Comparison of ENCODE assay signal across 22 mouse cellular contexts in the genomic region with DNA sequence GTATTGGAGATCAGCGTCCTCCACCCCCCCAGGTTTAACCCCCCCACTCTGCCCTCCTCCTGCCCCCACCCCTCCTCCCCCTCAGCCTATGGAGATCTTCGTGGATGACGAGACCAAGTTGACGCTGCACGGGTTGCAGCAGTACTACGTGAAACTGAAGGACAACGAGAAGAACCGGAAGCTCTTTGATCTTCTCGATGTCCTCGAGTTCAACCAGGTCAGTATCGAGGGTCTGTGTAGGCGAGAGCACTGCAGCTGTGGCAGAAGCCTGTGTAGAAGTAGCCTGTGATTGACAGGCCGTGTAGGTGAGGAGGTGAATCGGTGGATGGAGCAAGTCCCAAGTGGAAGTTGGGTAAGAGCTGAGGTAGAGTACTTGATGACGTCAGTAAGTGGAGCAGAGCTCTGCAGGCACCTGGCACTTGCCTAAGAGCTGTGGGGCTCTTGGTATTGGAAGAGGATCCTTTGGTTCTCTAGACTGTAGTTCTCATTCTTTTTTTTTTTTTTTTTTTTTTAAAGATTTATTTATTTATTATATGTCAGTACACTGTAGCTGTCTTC. TPM values are rescaled to one million over a fixed set of nuclear protein-coding genes. Genes with fewer than 3 reads are reported as not detected.
DNase-seq lines count a peak whose midpoint lies in the region; ATAC-seq and TF ChIP-seq lines count a peak whose summit lies in the region.
"Had no signal": no experiment of that assay in that cellular context is flagged by ENCODE, and none has a peak within 500 bp of the region (broad histone marks: within the 10 kb centered on the region; RNA-seq: fewer than 3 reads in every experiment).

No protein-coding gene starts in this region.

- no peak overlapping the region for H3K4me3 ChIP-seq in liver, embryonic 16.5 days (ENCODE audit: low read depth, low read length)
- no peak overlapping the region for H3K4me3 ChIP-seq in liver, embryonic 11.5 days (ENCODE audit: low read depth, low read length)
- no peak overlapping the region for H3K4me3 ChIP-seq in lung, postnatal 0 days (ENCODE audit: low read depth, low read length)
- H3K4me3 ChIP-seq in stomach, postnatal 0 days (ENCODE audit: low read depth, low read length) = no peak overlapping the region
- H3K4me3 ChIP-seq: heart, embryonic 12.5 days; megakaryocyte, embryonic 14.5 days; neural tube, embryonic 15.5 days had no signal

- H3K4me2 ChIP-seq in liver, embryonic 16.5 days (ENCODE audit: low read depth, low read length) = no peak overlapping the region
- no peak overlapping the region for H3K4me2 ChIP-seq in liver, embryonic 11.5 days
- no peak overlapping the region for H3K4me2 ChIP-seq in lung, postnatal 0 days (replicated peaks; ENCODE audit: low read depth, low read length)
- no peak overlapping the region for H3K4me2 ChIP-seq in stomach, postnatal 0 days (replicated peaks; ENCODE audit: low read depth)
- H3K4me2 ChIP-seq: heart, embryonic 12.5 days; neural tube, embryonic 15.5 days had no signal

- TF ChIP-seq CTCF in lung, postnatal 0 days (IDR thresholded peaks at IDR 0.05) = no peak
- TF ChIP-seq CTCF in stomach, postnatal 0 days (IDR thresholded peaks at IDR 0.05; ENCODE audit: low read depth) = no peak

- no peaks in the 10 kb centered on the region for H3K9me3 ChIP-seq in liver, embryonic 16.5 days (replicated peaks; ENCODE audit: control insufficient read depth, low read length)
- H3K9me3 ChIP-seq in liver, embryonic 11.5 days (ENCODE audit: control insufficient read depth, low read length) = no peaks in the 10 kb centered on the region
- no peaks in the 10 kb centered on the region for H3K9me3 ChIP-seq in lung, postnatal 0 days (ENCODE audit: low read length)
- H3K9me3 ChIP-seq in stomach, postnatal 0 days (ENCODE audit: control insufficient read depth, low read length) = no peaks in the 10 kb centered on the region
- H3K9me3 ChIP-seq: heart, embryonic 12.5 days; megakaryocyte, embryonic 14.5 days; neural tube, embryonic 15.5 days had no signal

- no peak overlapping the region for H3K27ac ChIP-seq in liver, embryonic 16.5 days (ENCODE audit: low read length)
- H3K27ac ChIP-seq in liver, embryonic 11.5 days (ENCODE audit: low read depth, low read length) = no peak overlapping the region
- H3K27ac ChIP-seq in lung, postnatal 0 days (ENCODE audit: low read length) = 0 out of 2 replicates have a peak overlapping the region, but pooled peaks have one; percentile 51
- H3K27ac ChIP-seq in stomach, postnatal 0 days (replicated peaks) = no peak overlapping the region
- H3K27ac ChIP-seq: neural tube, embryonic 15.5 days had no signal

- peak; percentile 25 for DNase-seq in adrenal gland, adult 2 months
- no peak for DNase-seq in adrenal gland, postnatal 4 days (ENCODE audit: low spot score in 2 of 2)
- DNase-seq in liver, embryonic 11.5 days (ENCODE audit: low spot score) = no peak
- peak; percentile 92 for DNase-seq in lung, postnatal 0 days (ENCODE audit: low spot score)
- DNase-seq in stomach, postnatal 0 days (ENCODE audit: low spot score) = no peak
- DNase-seq in embryo, embryonic 10 days (ENCODE audit: low spot score) = no peak
- no peak for DNase-seq in spleen, adult 12 weeks (ENCODE audit: low spot score)
- DNase-seq: gastrocnemius, postnatal 14 days; heart, postnatal 4 days; kidney, adult 2 months; kidney, postnatal 36 days; spleen, adult 18-20 months; thymus, postnatal 14 days had no signal

- peaks cover 3% of the 10 kb centered on the region for H3K4me1 ChIP-seq in liver, embryonic 16.5 days (ENCODE audit: control insufficient read depth, low read depth, low read length)
- H3K4me1 ChIP-seq in liver, embryonic 11.5 days (replicated peaks; ENCODE audit: control insufficient read depth, insufficient read depth, low read length) = no peaks in the 10 kb centered on the region
- no peaks in the 10 kb centered on the region for H3K4me1 ChIP-seq in lung, postnatal 0 days (ENCODE audit: insufficient read depth, low read depth, low read length)
- H3K4me1 ChIP-seq in stomach, postnatal 0 days (replicated peaks; ENCODE audit: control insufficient read depth, insufficient read depth) = no peaks in the 10 kb centered on the region

- peaks cover 78% of the 10 kb centered on the region for H3K36me3 ChIP-seq in liver, embryonic 16.5 days (ENCODE audit: control insufficient read depth, insufficient read depth)
- peaks cover 71% of the 10 kb centered on the region for H3K36me3 ChIP-seq in liver, embryonic 11.5 days (ENCODE audit: control insufficient read depth, insufficient read depth, low read length)
- H3K36me3 ChIP-seq in lung, postnatal 0 days (ENCODE audit: insufficient read depth, low read length) = peaks cover 39% of the 10 kb centered on the region
- H3K36me3 ChIP-seq in stomach, postnatal 0 days (ENCODE audit: control insufficient read depth, insufficient read depth, low read length) = peaks cover 47% of the 10 kb centered on the region

- no peak for TF ChIP-seq EP300 in lung, postnatal 0 days (IDR thresholded peaks at IDR 0.05)
- no peak for TF ChIP-seq EP300 in stomach, postnatal 0 days (optimal IDR thresholded peaks at IDR 0.05)

- ATAC-seq in liver, embryonic 16.5 days (ENCODE audit: low read depth) = peak; percentile 11; the same call in 1 of the 2 replicates
- no peak for ATAC-seq in liver, embryonic 11.5 days (replicated peaks; ENCODE audit: low FRiP score)
- ATAC-seq in lung, postnatal 0 days = peak; percentile 90
- ATAC-seq in stomach, postnatal 0 days (ENCODE audit: low FRiP score, low TSS enrichment) = peak; percentile 4; the same call in 1 of the 2 replicates
- ATAC-seq: Patski had no signal

- H3K27me3 ChIP-seq in liver, embryonic 16.5 days (ENCODE audit: control insufficient read depth, insufficient read depth, low read depth, low read length) = no peaks in the 10 kb centered on the region
- H3K27me3 ChIP-seq in liver, embryonic 11.5 days (replicated peaks; ENCODE audit: control insufficient read depth, insufficient read depth, low read length) = no peaks in the 10 kb centered on the region
- no peaks in the 10 kb centered on the region for H3K27me3 ChIP-seq in lung, postnatal 0 days (replicated peaks; ENCODE audit: insufficient read depth, low read length)
- no peaks in the 10 kb centered on the region for H3K27me3 ChIP-seq in stomach, postnatal 0 days (ENCODE audit: control insufficient read depth, insufficient read depth, low read length)
- H3K27me3 ChIP-seq: heart, embryonic 12.5 days; neural tube, embryonic 15.5 days; Patski had no signal

- H3K9ac ChIP-seq in liver, embryonic 16.5 days (ENCODE audit: low read depth, low read length) = no peak overlapping the region
- no peak overlapping the region for H3K9ac ChIP-seq in liver, embryonic 11.5 days (ENCODE audit: low read depth, low read length)
- no peak overlapping the region for H3K9ac ChIP-seq in lung, postnatal 0 days (replicated peaks; ENCODE audit: low read depth)
- H3K9ac ChIP-seq in stomach, postnatal 0 days (ENCODE audit: low read length) = no peak overlapping the region
- H3K9ac ChIP-seq: heart, embryonic 12.5 days; neural tube, embryonic 15.5 days had no signal

- WGBS in liver, embryonic 16.5 days (ENCODE audit: insufficient replicate concordance) = 77% methylated on average over 15 of the region's 15 CpGs
- WGBS in liver, embryonic 11.5 days = 84% methylated on average over 15 of the region's 15 CpGs
- WGBS in lung, postnatal 0 days = 48% methylated on average over 15 of the region's 15 CpGs
- 78% methylated on average over 15 of the region's 15 CpGs for WGBS in stomach, postnatal 0 days

RNA-seq across cellular contexts. Expression of a gene that starts 9.7 kb away (rescaled TPM):
- total RNA-seq in adrenal gland, adult 2 months (2021) = 100 to 1,000 TPM; 192 to 200 TPM
- polyA plus RNA-seq in adrenal gland, adult 2 months (2012; rRNA removed) = 164 and 180 TPM in 2 replicates
- 100 to 1,000 TPM; 364 to 387 TPM for total RNA-seq in adrenal gland, postnatal 4 days (2021)
- 128 and 133 TPM in 2 replicates for polyA plus RNA-seq in liver, embryonic 16.5 days (2015; fragmentation: Nextera tagmentation; extraction: Ambion mirVana)
- polyA plus RNA-seq in liver, embryonic 11.5 days (2014; fragmentation: Nextera tagmentation; extraction: Ambion mirVana) = 432 and 439 TPM in 2 replicates
- 161 and 170 TPM in 2 replicates for polyA plus RNA-seq in lung, postnatal 0 days (2015; fragmentation: Nextera tagmentation; extraction: Ambion mirVana)
- polyA plus RNA-seq in stomach, postnatal 0 days (2015; fragmentation: Nextera tagmentation; extraction: Ambion mirVana) = 143 and 145 TPM in 2 replicates

RNA-seq across cellular contexts. Expression of a gene that starts 11.3 kb away (rescaled TPM):
- total RNA-seq in adrenal gland, adult 2 months (2021) = 100 to 1,000 TPM; 172 to 281 TPM
- polyA plus RNA-seq in adrenal gland, adult 2 months (2012; rRNA removed) = 473 and 543 TPM in 2 replicates
- total RNA-seq in adrenal gland, postnatal 4 days (2021) = 10 to 100 TPM; 78.4 to 82.3 TPM
- 98.3 and 107 TPM in 2 replicates for polyA plus RNA-seq in liver, embryonic 16.5 days (2015; fragmentation: Nextera tagmentation; extraction: Ambion mirVana)
- polyA plus RNA-seq in liver, embryonic 11.5 days (2014; fragmentation: Nextera tagmentation; extraction: Ambion mirVana) = 88.0 and 90.8 TPM in 2 replicates
- polyA plus RNA-seq in lung, postnatal 0 days (2015; fragmentation: Nextera tagmentation; extraction: Ambion mirVana) = 530 and 579 TPM in 2 replicates
- 303 and 307 TPM in 2 replicates for polyA plus RNA-seq in stomach, postnatal 0 days (2015; fragmentation: Nextera tagmentation; extraction: Ambion mirVana)

RNA-seq across cellular contexts. Expression of a gene that starts 15.6 kb away (rescaled TPM):
- total RNA-seq in adrenal gland, adult 2 months (2021) = 10 to 100 TPM; 14.1 to 19.4 TPM
- 52.3 and 57.6 TPM in 2 replicates for polyA plus RNA-seq in adrenal gland, adult 2 months (2012; rRNA removed)
- 10 to 100 TPM; 25.6 to 26.0 TPM for total RNA-seq in adrenal gland, postnatal 4 days (2021)
- polyA plus RNA-seq in liver, embryonic 16.5 days (2015; fragmentation: Nextera tagmentation; extraction: Ambion mirVana) = 2.8 and 2.9 TPM in 2 replicates
- 4.6 and 5.4 TPM in 2 replicates for polyA plus RNA-seq in liver, embryonic 11.5 days (2014; fragmentation: Nextera tagmentation; extraction: Ambion mirVana)
- polyA plus RNA-seq in lung, postnatal 0 days (2015; fragmentation: Nextera tagmentation; extraction: Ambion mirVana) = 11.2 and 12.2 TPM in 2 replicates
- polyA plus RNA-seq in stomach, postnatal 0 days (2015; fragmentation: Nextera tagmentation; extraction: Ambion mirVana) = 7.4 and 7.5 TPM in 2 replicates

RNA-seq across cellular contexts. Expression of a gene that starts 17.8 kb away (rescaled TPM):
- 1 to 10 TPM; 5.6 to 5.7 TPM for total RNA-seq in adrenal gland, adult 2 months (2021)
- polyA plus RNA-seq in adrenal gland, adult 2 months (2012; rRNA removed) = 7.2 and 8.5 TPM in 2 replicates
- total RNA-seq in adrenal gland, postnatal 4 days (2021) = 10 to 100 TPM; 11.4 to 12.4 TPM
- 0.58 and 1.0 TPM in 2 replicates for polyA plus RNA-seq in liver, embryonic 16.5 days (2015; fragmentation: Nextera tagmentation; extraction: Ambion mirVana)
- polyA plus RNA-seq in liver, embryonic 11.5 days (2014; fragmentation: Nextera tagmentation; extraction: Ambion mirVana) = 2.6 and 2.9 TPM in 2 replicates
- 4.7 and 6.1 TPM in 2 replicates for polyA plus RNA-seq in lung, postnatal 0 days (2015; fragmentation: Nextera tagmentation; extraction: Ambion mirVana)
- polyA plus RNA-seq in stomach, postnatal 0 days (2015; fragmentation: Nextera tagmentation; extraction: Ambion mirVana) = 3.0 and 3.6 TPM in 2 replicates

RNA-seq across cellular contexts. Expression of a gene that starts 30.6 kb away (rescaled TPM):
- not detected for total RNA-seq in adrenal gland, adult 2 months (2021)
- polyA plus RNA-seq in adrenal gland, adult 2 months (2012; rRNA removed) = 0.31 and 1.3 TPM in 2 replicates
- not detected for total RNA-seq in adrenal gland, postnatal 4 days (2021)
- polyA plus RNA-seq in liver, embryonic 16.5 days (2015; fragmentation: Nextera tagmentation; extraction: Ambion mirVana) = not detected in 2 replicates
- 0.53 TPM in 1 of 2 replicates, not detected in the other for polyA plus RNA-seq in liver, embryonic 11.5 days (2014; fragmentation: Nextera tagmentation; extraction: Ambion mirVana)
- polyA plus RNA-seq in lung, postnatal 0 days (2015; fragmentation: Nextera tagmentation; extraction: Ambion mirVana) = 0.60 TPM in 1 of 2 replicates, not detected in the other
- polyA plus RNA-seq in stomach, postnatal 0 days (2015; fragmentation: Nextera tagmentation; extraction: Ambion mirVana) = 0.27 and 0.33 TPM in 2 replicates
- total RNA-seq: gastrocnemius, postnatal 14 days; layer of hippocampus, postnatal 14 days had no signal
- polyA plus RNA-seq: brain, embryonic 14.5 days; cerebellum, adult 2 months; heart, embryonic 12.5 days; kidney, adult 2 months; limb, embryonic 11.5 days; neural tube, embryonic 15.5 days had no signal

Comparison
In these comparisons a context has a peak if more than half of its experiments do, and no peak if none do; other contexts are left out.
1. DNase-seq: peak in adrenal gland, adult 2 months (single experiment) and lung, postnatal 0 days (single experiment); none in adrenal gland, postnatal 4 days (0 of 2), liver, embryonic 11.5 days (single experiment), stomach, postnatal 0 days (single experiment), embryo, embryonic 10 days (single experiment) and spleen, adult 12 weeks (single experiment).